28 mouse cellular contexts compared by ENCODE assay signal in the genomic region with DNA sequence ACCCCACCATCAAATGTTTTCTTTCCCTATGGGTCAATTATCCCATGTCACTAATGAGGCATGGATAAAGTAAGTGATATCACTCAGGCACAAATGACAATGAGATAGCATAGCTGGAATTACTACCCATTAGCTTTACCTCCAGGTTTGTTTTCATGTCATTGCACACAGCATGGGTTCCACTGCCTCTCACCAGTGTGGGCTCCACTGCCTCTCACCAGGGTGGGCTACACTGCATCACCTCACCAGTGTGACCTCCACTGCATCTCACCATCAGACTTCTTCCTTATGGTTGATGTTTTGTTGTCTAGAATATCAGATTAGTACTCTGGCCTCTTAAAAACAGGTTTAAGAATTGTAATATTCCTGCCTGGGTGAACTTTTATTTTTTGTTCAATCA.
DNase-seq lines count a peak whose midpoint lies in the region; ATAC-seq and TF ChIP-seq lines count a peak whose summit lies in the region.
"Had no signal": no experiment of that assay in that cellular context is flagged by ENCODE, and none has a peak within 500 bp of the region (broad histone marks: within the 10 kb centered on the region; RNA-seq: fewer than 3 reads in every experiment).

No protein-coding gene starts in this region.

- TF ChIP-seq EP300 in lung, postnatal 0 days (IDR thresholded peaks at IDR 0.05): no peak

- H3K9ac ChIP-seq in hindbrain, embryonic 12.5 days: no peak overlapping the region
- no peak overlapping the region for H3K9ac ChIP-seq in hindbrain, postnatal 0 days (replicated peaks; ENCODE audit: low read length)
- H3K9ac ChIP-seq in neural tube, embryonic 11.5 days (ENCODE audit: low read length): no peak overlapping the region
- no peak overlapping the region for H3K9ac ChIP-seq in neural tube, embryonic 15.5 days (replicated peaks)
- no peak overlapping the region for H3K9ac ChIP-seq in lung, postnatal 0 days (replicated peaks; ENCODE audit: low read depth)
- H3K9ac ChIP-seq: embryonic facial prominence, embryonic 13.5 days; forebrain, embryonic 13.5 days; heart, embryonic 13.5 days; hindbrain, embryonic 13.5 days had no signal

- no peaks in the 10 kb centered on the region for H3K9me3 ChIP-seq in hindbrain, embryonic 12.5 days (replicated peaks)
- no peaks in the 10 kb centered on the region for H3K9me3 ChIP-seq in hindbrain, postnatal 0 days (ENCODE audit: low read length)
- no peaks in the 10 kb centered on the region for H3K9me3 ChIP-seq in neural tube, embryonic 11.5 days (ENCODE audit: control insufficient read depth, low read length)
- H3K9me3 ChIP-seq in neural tube, embryonic 15.5 days (replicated peaks): no peaks in the 10 kb centered on the region
- H3K9me3 ChIP-seq in lung, postnatal 0 days (ENCODE audit: low read length): no peaks in the 10 kb centered on the region
- H3K9me3 ChIP-seq: embryonic facial prominence, embryonic 10.5 days; embryonic facial prominence, embryonic 13.5 days; forebrain, embryonic 10.5 days; forebrain, embryonic 13.5 days; heart, embryonic 10.5 days; heart, embryonic 13.5 days; hindbrain, embryonic 13.5 days had no signal

- H3K4me2 ChIP-seq in hindbrain, embryonic 12.5 days (replicated peaks): no peak overlapping the region
- H3K4me2 ChIP-seq in hindbrain, postnatal 0 days (ENCODE audit: low read depth, low read length): no peak overlapping the region
- no peak overlapping the region for H3K4me2 ChIP-seq in neural tube, embryonic 11.5 days (ENCODE audit: low read depth)
- H3K4me2 ChIP-seq in neural tube, embryonic 15.5 days: no peak overlapping the region
- no peak overlapping the region for H3K4me2 ChIP-seq in lung, postnatal 0 days (replicated peaks; ENCODE audit: low read depth, low read length)
- H3K4me2 ChIP-seq: embryonic facial prominence, embryonic 13.5 days; forebrain, embryonic 13.5 days; heart, embryonic 13.5 days; hindbrain, embryonic 13.5 days had no signal

- TF ChIP-seq CTCF in hindbrain, postnatal 0 days (IDR thresholded peaks at IDR 0.05; ENCODE audit: low read depth): no peak
- no peak for TF ChIP-seq CTCF in lung, postnatal 0 days (IDR thresholded peaks at IDR 0.05)

- no peak overlapping the region for H3K4me3 ChIP-seq in hindbrain, embryonic 12.5 days
- no peak overlapping the region for H3K4me3 ChIP-seq in hindbrain, postnatal 0 days (ENCODE audit: low read length)
- no peak overlapping the region for H3K4me3 ChIP-seq in neural tube, embryonic 11.5 days (ENCODE audit: low read depth, low read length)
- no peak overlapping the region for H3K4me3 ChIP-seq in neural tube, embryonic 15.5 days (replicated peaks)
- no peak overlapping the region for H3K4me3 ChIP-seq in lung, postnatal 0 days (ENCODE audit: low read depth, low read length)
- H3K4me3 ChIP-seq: embryonic facial prominence, embryonic 10.5 days; embryonic facial prominence, embryonic 13.5 days; erythroblast, embryonic 14.5 days; forebrain, embryonic 10.5 days; forebrain, embryonic 13.5 days; heart, adult 2 months; heart, embryonic 10.5 days; heart, embryonic 13.5 days; hindbrain, embryonic 13.5 days had no signal

- no peaks in the 10 kb centered on the region for H3K36me3 ChIP-seq in hindbrain, embryonic 12.5 days
- H3K36me3 ChIP-seq in hindbrain, postnatal 0 days (ENCODE audit: insufficient read depth, low read length): no peaks in the 10 kb centered on the region
- no peaks in the 10 kb centered on the region for H3K36me3 ChIP-seq in neural tube, embryonic 11.5 days (ENCODE audit: control insufficient read depth, insufficient read depth, low read length)
- no peaks in the 10 kb centered on the region for H3K36me3 ChIP-seq in neural tube, embryonic 15.5 days
- H3K36me3 ChIP-seq in lung, postnatal 0 days (ENCODE audit: insufficient read depth, low read length): no peaks in the 10 kb centered on the region
- H3K36me3 ChIP-seq: embryonic facial prominence, embryonic 10.5 days; embryonic facial prominence, embryonic 13.5 days; forebrain, embryonic 10.5 days; heart, embryonic 10.5 days; heart, embryonic 13.5 days; hindbrain, embryonic 13.5 days had no signal

- no peak for DNase-seq in hindbrain, postnatal 0 days (ENCODE audit: low spot score)
- no peak for DNase-seq in neural tube, embryonic 11.5 days (ENCODE audit: low spot score)
- no peak for DNase-seq in lung, postnatal 0 days (ENCODE audit: low spot score)
- DNase-seq: adrenal gland, adult 8-10 months; adrenal gland, postnatal 25 days; cerebellum, adult 11-12 months; cerebellum, adult 8-10 months; cerebellum, postnatal 10 days; cerebellum, postnatal 36 days; embryo, embryonic 11 days; gastrocnemius, postnatal 10 days; gastrocnemius, postnatal 36 days; heart, adult 2 months; heart, postnatal 14 days; heart, postnatal 4 days had no signal

- no peak overlapping the region for H3K27ac ChIP-seq in hindbrain, embryonic 12.5 days
- H3K27ac ChIP-seq in hindbrain, postnatal 0 days: no peak overlapping the region
- no peak overlapping the region for H3K27ac ChIP-seq in neural tube, embryonic 11.5 days (ENCODE audit: low read depth, low read length)
- H3K27ac ChIP-seq in neural tube, embryonic 15.5 days (replicated peaks): no peak overlapping the region
- no peak overlapping the region for H3K27ac ChIP-seq in lung, postnatal 0 days (ENCODE audit: low read length)
- H3K27ac ChIP-seq: embryonic facial prominence, embryonic 10.5 days; embryonic facial prominence, embryonic 13.5 days; forebrain, embryonic 10.5 days; forebrain, embryonic 13.5 days; heart, adult 2 months; heart, embryonic 10.5 days; heart, embryonic 13.5 days; hindbrain, embryonic 13.5 days had no signal

- no peaks in the 10 kb centered on the region for H3K27me3 ChIP-seq in hindbrain, embryonic 12.5 days
- H3K27me3 ChIP-seq in hindbrain, postnatal 0 days (ENCODE audit: insufficient read depth, low read length): no peaks in the 10 kb centered on the region
- no peaks in the 10 kb centered on the region for H3K27me3 ChIP-seq in neural tube, embryonic 11.5 days (ENCODE audit: control insufficient read depth, insufficient read depth, low read length)
- H3K27me3 ChIP-seq in neural tube, embryonic 15.5 days (replicated peaks): no peaks in the 10 kb centered on the region
- no peaks in the 10 kb centered on the region for H3K27me3 ChIP-seq in lung, postnatal 0 days (replicated peaks; ENCODE audit: insufficient read depth, low read length)
- H3K27me3 ChIP-seq: embryonic facial prominence, embryonic 13.5 days; forebrain, embryonic 13.5 days; heart, embryonic 13.5 days; hindbrain, embryonic 13.5 days had no signal

- no peaks in the 10 kb centered on the region for H3K4me1 ChIP-seq in hindbrain, embryonic 12.5 days
- H3K4me1 ChIP-seq in hindbrain, postnatal 0 days (ENCODE audit: insufficient read depth, low read length): no peaks in the 10 kb centered on the region
- no peaks in the 10 kb centered on the region for H3K4me1 ChIP-seq in neural tube, embryonic 11.5 days (ENCODE audit: control insufficient read depth, insufficient read depth, low read length)
- no peaks in the 10 kb centered on the region for H3K4me1 ChIP-seq in neural tube, embryonic 15.5 days
- H3K4me1 ChIP-seq in lung, postnatal 0 days (ENCODE audit: insufficient read depth, low read depth, low read length): no peaks in the 10 kb centered on the region
- H3K4me1 ChIP-seq: embryonic facial prominence, embryonic 10.5 days; embryonic facial prominence, embryonic 13.5 days; forebrain, embryonic 10.5 days; forebrain, embryonic 13.5 days; heart, embryonic 10.5 days; heart, embryonic 13.5 days; hindbrain, embryonic 13.5 days had no signal

- peak; percentile 68; the same call in 1 of the 2 replicates for ATAC-seq in hindbrain, embryonic 12.5 days (ENCODE audit: low FRiP score)
- ATAC-seq in hindbrain, postnatal 0 days: no peak
- 0 out of 2 replicates have a peak, but pooled peaks have one; percentile 18 for ATAC-seq in neural tube, embryonic 11.5 days (ENCODE audit: insufficient read depth, low FRiP score, low TSS enrichment)
- no peak for ATAC-seq in neural tube, embryonic 15.5 days (ENCODE audit: low FRiP score)
- 0 out of 2 replicates have a peak, but pooled peaks have one; percentile 34 for ATAC-seq in erythroid progenitor cell, adult 5-6 weeks (replicated peaks; ENCODE audit: low FRiP score, poor library complexity, severe bottlenecking)
- no peak for ATAC-seq in lung, postnatal 0 days
- ATAC-seq: activated CD4-positive, CD25-positive, alpha-beta regulatory T cell, adult 4 months; forebrain, embryonic 13.5 days; forebrain, embryonic 16.5 days had no signal

Comparison
In these comparisons a context has a peak if more than half of its experiments do, and no peak if none do; other contexts are left out.
1. ATAC-seq: peak in hindbrain, embryonic 12.5 days (single experiment), neural tube, embryonic 11.5 days (single experiment) and erythroid progenitor cell, adult 5-6 weeks (single experiment); none in hindbrain, postnatal 0 days (single experiment), neural tube, embryonic 15.5 days (single experiment) and lung, postnatal 0 days (single experiment).